Mouse (Mus musculus): ENCODE measurements around the gene Fnip2. TPM values are rescaled to one million over a fixed set of nuclear protein-coding genes. Genes with fewer than 3 reads are reported as not detected.
A peak's percentile ranks its signal among the peaks of the same experiment; 100 is the strongest.

Fnip2 gene
- total RNA-seq, 1 experiment from 2014 or later, result 11.0 TPM

GRCm38 (mm10) chr3:79527921-79528320 is 39.7 kb downstream of the Fnip2 start:
- DNase-seq, result no peak

DNA sequence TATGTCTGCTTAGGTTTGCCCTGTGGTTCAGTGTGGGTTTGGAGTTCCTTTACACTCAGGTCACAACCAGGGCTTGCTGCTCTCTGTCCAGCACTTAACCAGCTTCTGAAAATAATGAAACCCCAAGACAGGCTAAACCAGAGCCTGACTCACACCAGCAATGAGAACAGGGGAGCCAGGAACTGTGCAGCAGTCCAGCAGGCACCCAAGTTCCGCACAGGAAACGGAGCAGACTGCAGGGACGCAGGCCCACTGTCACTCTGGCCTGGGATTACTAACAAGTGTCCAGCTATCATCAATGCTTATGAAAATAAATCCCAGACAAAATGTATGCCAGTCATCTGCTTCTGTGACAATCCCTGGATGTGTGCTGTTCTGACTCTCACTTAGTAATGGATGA is 40.1 kb downstream of the Fnip2 start:
- DNase-seq, result no peak

DNA sequence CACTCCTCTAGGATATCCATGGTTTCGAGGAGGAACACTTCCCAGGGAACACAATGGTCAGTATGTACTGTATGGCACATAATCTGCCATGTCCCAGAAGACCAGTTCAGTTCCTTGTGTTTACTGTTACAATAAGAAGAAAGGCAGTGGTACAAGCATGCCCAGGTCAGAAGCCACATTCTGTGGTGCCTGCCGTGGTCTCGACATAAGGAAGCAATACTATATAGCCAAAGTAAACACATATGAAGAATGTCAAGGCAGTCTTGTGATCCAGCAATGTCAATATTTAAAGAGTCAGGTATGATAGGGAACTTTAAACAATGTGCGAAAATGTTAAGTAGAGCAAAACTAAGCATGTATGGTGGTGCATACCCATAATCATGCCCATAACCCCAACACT is 44.2 kb downstream of the Fnip2 start:
- no peak for DNase-seq

GRCm38 (mm10) chr3:79519862-79520261 is 47.7 kb downstream of the Fnip2 start:
- no peak for DNase-seq

- peak; percentile 76 for DNase-seq
Measured at GRCm38 (mm10) chr3:79518761-79519527, 48.7 kb downstream of the Fnip2 start.

DNA sequence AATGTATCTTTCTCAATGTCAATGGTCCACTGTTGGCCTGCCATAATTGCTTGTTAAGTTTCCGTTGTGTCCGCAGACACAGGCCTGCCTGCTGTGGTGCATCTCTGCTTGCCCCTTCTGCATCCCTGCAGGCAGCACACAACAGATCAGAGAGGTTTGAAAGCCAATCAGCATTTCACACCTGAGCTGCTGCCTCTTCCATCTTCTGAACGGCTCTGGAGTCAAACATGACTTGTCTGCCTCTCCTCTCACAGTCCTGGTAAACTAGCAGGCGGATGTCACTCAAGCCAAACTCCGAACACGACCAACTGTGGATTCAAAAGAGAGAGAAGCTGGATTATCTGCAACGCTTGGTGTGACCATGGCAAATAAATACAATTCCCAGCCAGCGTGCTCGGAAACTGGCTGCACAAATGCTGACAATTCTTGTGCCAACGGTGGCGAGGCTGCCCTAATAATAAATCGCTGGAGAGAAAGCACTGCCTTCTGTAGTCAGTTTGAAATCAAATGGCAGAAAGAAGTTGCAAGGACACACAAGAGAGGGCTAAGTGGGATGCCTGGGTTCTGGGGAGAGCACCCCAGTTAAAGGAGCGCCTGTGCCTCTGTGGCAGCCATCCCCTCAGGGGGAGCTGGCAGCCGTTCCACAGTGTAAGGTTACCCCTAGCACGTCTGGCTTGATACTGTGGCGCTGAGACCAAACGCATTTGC is 49.6 kb downstream of the Fnip2 start:
- no peak for DNase-seq

- no peak for DNase-seq
Measured at GRCm38 (mm10) chr3:79516958-79517357, 50.6 kb downstream of the Fnip2 start.

- peak; percentile 17 for DNase-seq
Measured at GRCm38 (mm10) chr3:79516099-79516920, 51.3 kb downstream of the Fnip2 start.

GRCm38 (mm10) chr3:79514304-79514703 is 53.3 kb downstream of the Fnip2 start:
- no peak for DNase-seq

DNA sequence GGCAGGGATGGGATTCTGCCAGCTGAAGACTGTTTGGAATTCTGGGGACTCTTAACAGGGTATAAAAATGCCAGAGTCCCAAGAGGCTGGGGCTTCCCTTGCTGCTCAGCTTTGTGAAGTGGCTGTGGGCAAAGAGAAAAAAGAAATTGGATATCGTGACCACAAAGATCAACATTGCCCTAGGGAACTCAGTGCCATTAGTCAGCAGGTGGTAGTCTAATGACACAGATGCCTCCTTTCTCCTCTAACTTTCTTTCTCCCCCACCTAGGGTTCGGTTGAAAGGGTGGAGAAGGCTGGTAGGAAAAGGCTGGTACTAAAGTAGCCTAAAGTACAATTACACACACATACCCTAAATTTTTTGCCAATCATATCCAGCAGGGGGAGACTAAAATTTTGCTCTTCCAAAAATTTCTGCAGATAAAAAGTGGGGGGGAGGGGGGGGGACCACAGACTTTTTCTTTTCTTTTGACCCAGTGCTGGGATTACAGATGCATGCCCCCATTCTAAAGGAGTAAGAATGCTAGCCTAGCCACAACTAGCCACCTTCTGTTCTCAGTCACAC is 66.3 kb downstream of the Fnip2 start:
- no peak for DNase-seq

DNA sequence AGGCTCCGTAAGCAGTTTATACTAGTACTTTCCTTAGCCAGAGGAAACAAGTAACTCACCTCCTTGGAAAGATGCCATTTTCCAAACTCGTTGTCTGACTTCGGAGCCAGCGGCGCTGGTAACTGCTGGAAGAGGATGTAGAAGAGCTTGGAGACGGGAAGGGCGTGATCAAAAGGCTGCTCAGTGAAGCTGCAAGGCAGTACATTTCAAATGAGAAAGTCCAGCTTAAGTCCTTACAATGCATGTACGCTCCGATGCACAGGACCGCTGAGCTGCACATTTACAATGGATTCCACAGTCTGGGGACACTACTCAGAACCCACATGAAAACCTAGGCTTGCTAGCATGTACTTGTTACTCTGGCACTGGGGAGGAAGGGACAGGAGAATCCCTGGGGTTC is 67.3 kb downstream of the Fnip2 start:
- no peak for DNase-seq

DNA sequence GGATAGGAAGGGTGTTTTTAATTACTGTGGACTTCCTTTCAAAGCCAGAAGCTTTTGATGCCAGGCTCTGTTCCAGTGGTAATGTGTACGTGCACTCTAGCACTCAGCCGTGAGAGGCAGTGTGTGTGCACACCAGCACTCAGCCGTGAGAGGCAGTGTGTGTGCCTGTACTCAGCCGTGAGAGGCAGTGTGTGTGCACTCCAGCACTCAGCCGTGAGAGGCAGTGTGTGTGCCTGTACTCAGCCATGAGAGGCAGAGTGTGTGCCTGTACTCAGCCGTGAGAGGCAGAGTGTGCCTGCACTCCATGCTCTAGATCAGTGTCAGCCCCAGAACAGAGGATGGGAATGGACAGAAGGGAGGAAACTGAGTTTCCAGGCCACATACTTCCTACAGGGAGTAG is 70.9 kb downstream of the Fnip2 start:
- DNase-seq, result no peak

DNA sequence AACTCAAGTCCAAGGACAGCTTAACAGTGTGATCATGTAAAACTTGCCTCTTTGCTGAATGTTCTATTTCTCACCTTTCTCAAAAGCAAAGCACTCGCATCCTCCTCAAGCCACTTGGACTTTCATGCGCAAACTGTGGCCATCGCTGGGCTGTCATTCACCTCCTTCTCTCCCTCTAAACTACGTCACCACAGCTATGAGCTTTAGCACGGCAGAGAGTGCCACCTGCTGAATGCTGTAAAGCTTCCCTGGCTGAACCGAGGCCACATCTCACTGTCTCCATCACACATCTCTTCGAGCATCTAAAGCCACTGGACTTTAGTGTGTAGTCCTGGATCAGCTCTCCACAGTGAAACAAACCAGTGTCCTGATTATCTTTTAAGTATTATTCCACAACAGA is 72.4 kb downstream of the Fnip2 start:
- DNase-seq, result no peak

GRCm38 (mm10) chr3:79494028-79494427 is 73.6 kb downstream of the Fnip2 start:
- DNase-seq, result no peak

DNA sequence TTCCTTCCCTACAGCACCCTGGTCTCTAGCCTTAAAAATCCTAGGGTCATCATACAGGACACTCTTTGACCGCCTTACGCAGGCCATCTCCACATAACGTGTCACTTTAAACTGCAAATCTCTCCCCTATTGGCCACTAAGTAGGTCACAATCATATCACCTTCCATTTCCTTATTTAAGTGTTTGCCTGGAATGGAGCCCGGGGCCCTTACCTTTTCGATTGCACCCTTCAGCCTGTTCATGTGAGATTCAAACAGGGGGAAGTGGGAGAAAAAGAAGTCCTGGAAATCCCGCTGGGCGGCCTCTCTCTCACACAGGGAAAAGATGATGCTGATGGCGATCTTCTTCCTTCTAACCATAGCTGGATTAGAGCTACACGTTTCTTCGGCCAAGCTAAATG is 74.5 kb downstream of the Fnip2 start:
- DNase-seq, result no peak

DNA sequence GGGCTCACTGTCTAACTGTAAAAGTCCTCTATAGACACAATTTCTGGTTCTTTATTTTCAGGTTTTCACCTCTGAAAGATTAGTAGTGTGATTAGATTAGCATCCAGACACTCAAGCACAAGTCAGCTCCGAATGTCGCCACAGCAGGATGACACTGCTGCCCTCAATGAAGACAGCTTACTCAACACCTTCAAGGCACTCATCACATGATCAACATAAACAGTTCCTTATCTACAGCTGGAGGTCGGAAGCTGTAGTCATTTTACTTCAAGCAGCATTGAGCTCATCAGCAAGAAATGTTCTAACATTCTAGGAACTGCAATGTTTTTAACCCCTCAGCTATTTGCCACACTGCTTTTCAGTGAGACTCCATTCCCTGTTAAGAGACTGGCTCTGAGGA is 76.0 kb downstream of the Fnip2 start:
- no peak for DNase-seq

DNA sequence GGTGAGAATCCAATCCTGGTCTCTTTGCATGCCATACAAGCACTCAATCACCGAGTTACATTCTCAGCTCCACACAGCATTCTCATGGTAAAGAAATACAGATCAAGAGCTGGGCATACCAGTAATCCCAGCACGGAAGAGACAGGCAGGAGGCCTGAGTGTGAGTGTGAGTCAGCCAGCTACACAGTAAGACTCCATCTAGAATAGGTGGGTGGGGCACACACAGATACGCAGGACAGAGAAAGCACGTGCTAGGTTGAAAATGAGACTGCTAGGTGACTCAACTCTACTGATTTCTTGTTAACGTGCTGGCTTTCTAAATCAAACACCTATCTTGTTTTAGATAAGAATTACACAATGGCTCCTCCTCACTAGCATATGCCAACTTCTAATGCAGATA is 77.5 kb downstream of the Fnip2 start:
- no peak for DNase-seq

GRCm38 (mm10) chr3:79488025-79488424 is 79.6 kb downstream of the Fnip2 start:
- DNase-seq, result no peak

DNA sequence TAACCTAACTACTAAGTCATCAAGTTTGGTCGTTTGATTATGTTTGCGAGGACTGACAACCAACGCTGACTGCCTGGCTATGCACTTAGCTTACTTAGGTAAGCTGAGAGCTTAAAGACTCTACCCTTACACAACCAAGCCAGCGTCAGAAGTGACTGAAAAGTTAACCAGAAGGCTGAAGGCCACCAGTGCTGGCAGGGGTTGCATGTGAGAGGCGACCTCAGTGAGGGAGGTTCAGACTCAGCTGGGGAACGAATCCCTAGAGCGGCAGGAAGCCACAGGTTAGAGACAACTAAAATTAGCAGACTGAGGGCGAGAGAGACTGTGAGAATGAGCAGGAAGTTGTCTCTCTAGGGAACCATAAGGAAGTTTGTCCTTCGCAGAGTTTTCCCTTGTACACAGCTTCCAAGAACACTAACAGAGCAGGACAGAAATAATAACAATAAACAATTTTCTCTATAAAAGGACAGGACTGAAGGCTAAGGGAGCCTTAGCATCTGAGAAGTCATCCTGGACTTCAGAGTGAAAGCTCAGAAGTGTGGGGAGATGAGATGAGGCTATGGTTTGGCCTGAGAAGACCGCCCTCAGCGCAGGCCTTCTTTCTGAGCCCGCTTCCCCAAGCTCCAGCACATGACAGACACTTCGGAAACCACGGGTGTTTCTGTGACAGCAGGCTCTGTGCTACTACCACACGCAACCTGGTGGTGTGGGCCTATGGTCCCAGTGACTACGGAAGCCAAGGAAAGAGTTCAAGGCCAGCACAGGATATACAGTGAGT is 83.1 kb downstream of the Fnip2 start:
- DNase-seq, result no peak

DNA sequence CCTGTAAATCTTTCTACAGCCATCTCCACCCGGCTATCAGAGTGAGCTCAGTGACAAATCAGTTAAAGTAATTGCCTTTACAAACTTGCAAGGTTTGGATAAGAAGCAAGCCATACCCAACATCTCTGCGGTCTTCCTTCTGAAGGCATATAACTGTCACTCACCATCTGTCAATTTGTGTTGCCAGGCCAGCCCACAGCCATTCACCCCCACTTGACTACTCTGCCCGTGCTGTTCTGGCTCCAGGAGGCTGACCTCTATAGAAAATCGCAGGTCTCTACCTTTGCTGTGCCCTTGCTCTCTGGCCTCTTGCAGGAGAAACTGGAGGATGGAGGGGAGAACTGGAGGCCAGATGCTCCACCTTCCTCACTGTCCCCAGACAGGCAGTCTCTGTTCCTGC is 88.7 kb downstream of the Fnip2 start:
- DNase-seq, result no peak

DNA sequence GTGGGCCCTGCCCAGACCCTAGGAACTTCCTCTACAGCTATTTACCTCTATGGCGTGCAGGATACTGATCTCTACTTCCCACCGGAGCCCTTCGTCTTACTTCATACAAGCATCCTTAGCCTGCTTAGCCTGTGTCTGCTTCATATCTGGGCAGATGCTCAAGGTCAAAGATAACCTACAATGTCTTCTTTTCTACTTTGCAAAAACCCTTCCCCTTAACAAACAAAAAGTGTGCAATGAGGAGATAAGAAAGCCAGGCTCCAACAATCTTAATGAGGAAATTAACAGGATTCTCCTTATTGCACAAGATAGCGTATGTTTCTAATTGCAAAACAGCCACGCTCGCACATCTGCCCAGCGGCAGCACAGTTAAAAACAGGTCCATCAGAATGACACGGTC is 89.2 kb downstream of the Fnip2 start:
- DNase-seq, result no peak

DNA sequence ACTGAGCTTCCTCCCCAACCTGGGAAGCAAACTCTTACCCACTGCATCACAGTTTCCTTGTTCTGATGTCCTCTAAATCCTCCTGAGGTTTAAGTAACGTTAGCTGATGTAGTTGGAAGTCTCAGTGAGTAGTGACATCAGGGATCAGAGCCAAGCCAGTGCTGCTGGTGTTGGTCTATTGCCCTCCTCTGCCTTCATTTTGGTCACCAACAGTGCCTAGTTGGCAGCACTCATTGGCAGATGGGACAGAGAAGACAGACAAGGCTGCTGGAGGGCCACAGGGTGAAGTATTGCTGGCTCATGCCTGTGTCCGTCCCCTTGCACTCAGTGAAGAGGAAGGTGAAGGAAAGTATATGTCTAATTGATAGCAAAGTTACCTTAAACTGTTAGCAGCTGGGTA is 91.6 kb downstream of the Fnip2 start:
- no peak for DNase-seq

Measured in adrenal gland, postnatal 14 days (tissue).